Mouse (Mus musculus): ENCODE data around the gene Cav3.

- TF ChIP-seq POLR2A (IDR thresholded peaks at IDR 0.05; ENCODE audit: insufficient read length, low read depth) (no peak), CEBPB (IDR thresholded peaks at IDR 0.05; ENCODE audit: insufficient read depth, poor library complexity, severe bottlenecking) (no peak), E2F4 (IDR thresholded peaks at IDR 0.05; ENCODE audit: insufficient read depth) (no peak), MAX (IDR thresholded peaks at IDR 0.05; ENCODE audit: low read depth) (no peak), USF1 (IDR thresholded peaks at IDR 0.05; ENCODE audit: low read depth) (no peak), TCF12 (IDR thresholded peaks at IDR 0.05; ENCODE audit: insufficient read depth, poor library complexity, severe bottlenecking) (no peak), POLR2AphosphoS2 (IDR thresholded peaks at IDR 0.05; ENCODE audit: insufficient read length, low read depth) (no peak), MYOG (IDR thresholded peaks at IDR 0.05; ENCODE audit: control insufficient read depth in 1 of 3, insufficient read depth in 1 of 3, insufficient read length in 2 of 3, low read depth in 2 of 3) (no peak), MYOD1 (IDR thresholded peaks at IDR 0.05; ENCODE audit: control insufficient read depth in 1 of 3, insufficient read length in 2 of 3, low read depth in 2 of 3) (no peak), SRF (IDR thresholded peaks at IDR 0.05; ENCODE audit: control insufficient read depth, insufficient read length, low read depth) (no peak), TCF3 (IDR thresholded peaks at IDR 0.05; ENCODE audit: insufficient read length, low read depth) (no peak)
These were observed 51.0 kb downstream of the Cav3 start for GRCm38 (mm10) chr6:112510346-112510745.

Measured in myocyte (in vitro differentiated cells).